Mouse (Mus musculus) thymus, adult 2 months (tissue): ENCODE measurements around the gene Odf3l2.

Source experiments
- CTCF ChIP-seq: fragments of 200-500 bp; IDR thresholded peaks from 2 replicates; pipeline ENCODE4 v1.5.1; 2012; ENCODE audit warnings: mild to moderate bottlenecking, control low read depth, low read length, moderate library complexity, borderline replicate concordance; ENCODE audit not compliant: control insufficient read depth, poor library complexity, insufficient read depth; ENCODE audit errors: extremely low read depth
- POLR2A ChIP-seq: fragments of 200-500 bp; IDR thresholded peaks from 2 replicates; pipeline ENCODE4 v1.6.1; 2012; ENCODE audit warnings: mild to moderate bottlenecking, low read length, control low read depth, moderate library complexity; ENCODE audit not compliant: control insufficient read depth, poor library complexity, insufficient read depth; ENCODE audit errors: extremely low read depth

DNA sequence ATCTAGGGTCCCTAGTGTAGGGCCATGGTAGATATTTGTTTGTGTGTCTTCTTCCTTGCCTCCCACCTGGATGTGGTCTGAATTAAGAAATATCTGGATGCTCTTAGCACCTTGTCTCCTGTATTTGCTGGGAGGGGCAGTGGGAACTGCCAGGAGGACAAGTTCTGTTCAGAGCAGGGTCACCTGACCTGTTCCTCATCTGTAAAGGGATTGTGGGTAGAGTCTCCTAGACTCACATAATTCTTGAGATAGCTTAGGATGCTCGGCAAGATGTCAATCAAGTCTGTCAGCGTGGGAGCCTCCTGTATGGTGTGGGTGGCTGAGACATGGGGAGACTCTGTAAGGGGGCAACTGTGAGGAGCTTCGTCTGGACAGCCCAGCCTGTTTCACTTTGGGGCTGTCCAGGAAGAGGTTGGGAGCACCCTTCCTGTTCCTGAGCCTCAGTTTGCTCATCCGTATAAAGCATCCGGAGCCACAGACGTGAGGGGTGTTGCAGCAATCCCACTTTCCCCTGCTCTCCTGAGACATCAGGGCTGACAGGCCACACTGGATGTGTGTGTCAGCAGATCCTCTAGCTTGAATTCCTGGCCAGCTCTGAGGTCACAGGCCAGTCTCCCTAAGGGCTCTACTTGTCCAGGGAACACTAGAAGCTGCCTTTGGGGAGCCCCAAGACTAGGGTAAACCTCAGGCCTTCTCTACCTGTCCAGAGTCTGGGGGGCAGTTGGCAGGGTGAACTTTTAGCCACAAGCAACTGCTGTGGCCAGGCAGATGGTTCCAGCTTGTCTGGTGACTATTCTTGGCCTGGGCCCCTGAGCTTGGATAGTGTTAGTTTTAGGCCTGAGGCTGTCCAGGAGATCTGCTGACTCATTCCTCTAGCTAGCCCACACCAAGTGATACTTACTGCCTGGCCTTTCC is 38.4 kb upstream of the Odf3l2 start:
- TF ChIP-seq CTCF: no peak
- TF ChIP-seq POLR2A: no peak
